Comparison of ENCODE assay signal across 19 mouse cellular contexts in the genomic region with DNA sequence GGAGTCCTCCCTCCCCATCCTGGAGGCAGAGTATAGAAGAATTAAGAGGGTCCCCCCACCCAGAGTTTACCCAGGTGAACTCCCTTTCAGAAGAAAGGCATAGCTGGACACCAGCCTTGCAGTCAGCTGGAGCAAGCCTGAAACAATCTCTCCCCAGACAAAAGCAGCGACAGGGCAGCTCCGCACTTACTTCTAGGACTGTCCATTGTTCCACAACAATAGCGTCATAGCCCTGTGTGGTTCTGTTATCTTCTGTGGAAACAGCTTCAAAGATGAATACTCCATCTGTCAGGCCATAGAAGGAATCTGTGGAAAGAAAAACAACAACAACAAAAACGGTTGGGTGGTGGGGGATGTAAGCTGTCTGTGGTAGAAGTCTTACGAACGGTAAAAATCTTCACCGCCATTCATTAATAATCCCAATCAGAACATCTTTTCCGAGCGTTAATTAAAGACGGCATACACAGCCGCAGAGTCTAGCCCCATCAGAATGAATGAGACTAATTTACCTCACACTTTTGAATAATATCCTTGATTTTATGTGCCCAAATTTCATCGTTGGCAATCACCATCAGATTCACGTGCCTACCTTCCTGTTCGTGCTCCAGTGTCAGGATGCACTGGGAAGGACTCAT.
A peak's percentile ranks its signal among the peaks of the same experiment; 100 is the strongest.
DNase-seq lines count a peak whose midpoint lies in the region; ATAC-seq and TF ChIP-seq lines count a peak whose summit lies in the region.
"Had no signal": no experiment of that assay in that cellular context is flagged by ENCODE, and none has a peak within 500 bp of the region (broad histone marks: within the 10 kb centered on the region; RNA-seq: fewer than 3 reads in every experiment).

No protein-coding gene starts in this region.

- DNase-seq in hindbrain, embryonic 10.5 days (ENCODE audit: low spot score), result no peak
- DNase-seq in brain, embryonic 14.5 days (ENCODE audit: low read depth), result peak; percentile 54
- DNase-seq in left cerebral cortex, adult 9 months (ENCODE audit: low spot score in 2 of 2), result no peak
- no peak for DNase-seq in liver, embryonic 11.5 days (ENCODE audit: low spot score)
- DNase-seq: cerebellum, adult 9-10 months; gastrocnemius, postnatal 25 days; lung, postnatal 14 days; right cerebral cortex, adult 18-20 months; thymus, adult 18-20 months had no signal

- H3K36me3 ChIP-seq in hindbrain, embryonic 10.5 days, result no peaks in the 10 kb centered on the region
- no peaks in the 10 kb centered on the region for H3K36me3 ChIP-seq in hindbrain, embryonic 12.5 days
- no peaks in the 10 kb centered on the region for H3K36me3 ChIP-seq in forebrain, embryonic 15.5 days
- H3K36me3 ChIP-seq in midbrain, embryonic 16.5 days (ENCODE audit: control insufficient read depth, insufficient read depth, low read length), result no peaks in the 10 kb centered on the region
- H3K36me3 ChIP-seq in liver, embryonic 11.5 days (ENCODE audit: control insufficient read depth, insufficient read depth, low read length), result 0 out of 2 replicates have a peak, but pooled peaks cover 3% of the 10 kb centered on the region
- H3K36me3 ChIP-seq: limb, embryonic 12.5 days; liver, embryonic 15.5 days had no signal

- no peak overlapping the region for H3K4me2 ChIP-seq in hindbrain, embryonic 12.5 days (replicated peaks)
- no peak overlapping the region for H3K4me2 ChIP-seq in forebrain, embryonic 15.5 days (replicated peaks)
- H3K4me2 ChIP-seq in midbrain, embryonic 16.5 days (ENCODE audit: low read length), result no peak overlapping the region
- H3K4me2 ChIP-seq in liver, embryonic 11.5 days, result no peak overlapping the region
- H3K4me2 ChIP-seq: heart, embryonic 13.5 days; limb, embryonic 12.5 days; liver, embryonic 15.5 days had no signal

- WGBS in hindbrain, embryonic 10.5 days, result 69% methylated on average over 14 of the region's 14 CpGs
- 53% methylated on average over 14 of the region's 14 CpGs for WGBS in hindbrain, embryonic 12.5 days
- 41% methylated on average over 14 of the region's 14 CpGs for WGBS in forebrain, embryonic 15.5 days
- WGBS in midbrain, embryonic 16.5 days, result 62% methylated on average over 14 of the region's 14 CpGs
- 85% methylated on average over 14 of the region's 14 CpGs for WGBS in liver, embryonic 11.5 days

- peaks cover 26% of the 10 kb centered on the region for H3K4me1 ChIP-seq in hindbrain, embryonic 10.5 days (replicated peaks)
- peaks cover 7% of the 10 kb centered on the region; the same call in 1 of the 2 replicates for H3K4me1 ChIP-seq in hindbrain, embryonic 12.5 days
- H3K4me1 ChIP-seq in forebrain, embryonic 15.5 days, result peaks cover 16% of the 10 kb centered on the region
- no peaks in the 10 kb centered on the region for H3K4me1 ChIP-seq in midbrain, embryonic 16.5 days (ENCODE audit: control insufficient read depth, insufficient read depth, low read length)
- peaks cover 9% of the 10 kb centered on the region for H3K4me1 ChIP-seq in liver, embryonic 11.5 days (replicated peaks; ENCODE audit: control insufficient read depth, insufficient read depth, low read length)
- H3K4me1 ChIP-seq: limb, embryonic 12.5 days had no signal

- no peak; the same call in 1 of the 2 replicates for ATAC-seq in hindbrain, embryonic 12.5 days (ENCODE audit: low FRiP score)
- peak; percentile 55 for ATAC-seq in forebrain, embryonic 15.5 days (replicated peaks)
- ATAC-seq in midbrain, embryonic 16.5 days, result peak; percentile 40
- no peak for ATAC-seq in liver, embryonic 11.5 days (replicated peaks; ENCODE audit: low FRiP score)
- ATAC-seq: activated CD4-positive, CD25-positive, alpha-beta regulatory T cell, adult 4 months; intestine, postnatal 0 days; Patski had no signal

- no peak overlapping the region for H3K9ac ChIP-seq in hindbrain, embryonic 12.5 days
- H3K9ac ChIP-seq in forebrain, embryonic 15.5 days (replicated peaks), result no peak overlapping the region
- no peak overlapping the region for H3K9ac ChIP-seq in midbrain, embryonic 16.5 days (ENCODE audit: low read depth, low read length)
- no peak overlapping the region for H3K9ac ChIP-seq in liver, embryonic 11.5 days (ENCODE audit: low read depth, low read length)
- H3K9ac ChIP-seq: limb, embryonic 12.5 days; liver, embryonic 15.5 days had no signal

- TF ChIP-seq CTCF in brain, embryonic 14.5 days (IDR thresholded peaks at IDR 0.05; ENCODE audit: borderline replicate concordance, extremely low read depth, insufficient read depth, insufficient read length), result no peak

- no peaks in the 10 kb centered on the region for H3K27me3 ChIP-seq in hindbrain, embryonic 10.5 days (ENCODE audit: insufficient read depth, poor library complexity, severe bottlenecking)
- no peaks in the 10 kb centered on the region for H3K27me3 ChIP-seq in hindbrain, embryonic 12.5 days
- no peaks in the 10 kb centered on the region for H3K27me3 ChIP-seq in forebrain, embryonic 15.5 days
- no peaks in the 10 kb centered on the region for H3K27me3 ChIP-seq in midbrain, embryonic 16.5 days (ENCODE audit: control insufficient read depth, insufficient read depth, low read depth, low read length)
- H3K27me3 ChIP-seq in liver, embryonic 11.5 days (replicated peaks; ENCODE audit: control insufficient read depth, insufficient read depth, low read length), result no peaks in the 10 kb centered on the region
- H3K27me3 ChIP-seq: limb, embryonic 12.5 days; liver, embryonic 15.5 days had no signal

- TF ChIP-seq POLR2A in brain, embryonic 14.5 days (IDR thresholded peaks at IDR 0.05; ENCODE audit: borderline replicate concordance, extremely low read depth, insufficient read depth, insufficient read length, poor library complexity, severe bottlenecking), result no peak

- H3K9me3 ChIP-seq in hindbrain, embryonic 10.5 days, result no peaks in the 10 kb centered on the region
- no peaks in the 10 kb centered on the region for H3K9me3 ChIP-seq in hindbrain, embryonic 12.5 days (replicated peaks)
- no peaks in the 10 kb centered on the region for H3K9me3 ChIP-seq in forebrain, embryonic 15.5 days
- no peaks in the 10 kb centered on the region for H3K9me3 ChIP-seq in midbrain, embryonic 16.5 days (replicated peaks; ENCODE audit: control insufficient read depth, low read length, poor library complexity, severe bottlenecking)
- no peaks in the 10 kb centered on the region for H3K9me3 ChIP-seq in liver, embryonic 11.5 days (ENCODE audit: control insufficient read depth, low read length)
- H3K9me3 ChIP-seq: heart, embryonic 13.5 days; limb, embryonic 12.5 days; liver, embryonic 15.5 days had no signal

- H3K27ac ChIP-seq in hindbrain, embryonic 10.5 days, result peak overlapping the region; percentile 62; the same call in 1 of the 2 replicates
- no peak overlapping the region for H3K27ac ChIP-seq in hindbrain, embryonic 12.5 days
- H3K27ac ChIP-seq in forebrain, embryonic 15.5 days (replicated peaks), result peak overlapping the region; percentile 76
- no peak overlapping the region for H3K27ac ChIP-seq in midbrain, embryonic 16.5 days (ENCODE audit: low read length)
- H3K27ac ChIP-seq in liver, embryonic 11.5 days (ENCODE audit: low read depth, low read length), result no peak overlapping the region
- H3K27ac ChIP-seq: heart, embryonic 13.5 days; left cerebral cortex, adult 2 months; limb, embryonic 12.5 days; liver, embryonic 15.5 days had no signal

- H3K4me3 ChIP-seq in hindbrain, embryonic 10.5 days, result no peak overlapping the region
- no peak overlapping the region for H3K4me3 ChIP-seq in hindbrain, embryonic 12.5 days
- H3K4me3 ChIP-seq in forebrain, embryonic 15.5 days, result no peak overlapping the region
- H3K4me3 ChIP-seq in midbrain, embryonic 16.5 days (ENCODE audit: low read depth, low read length), result no peak overlapping the region
- no peak overlapping the region for H3K4me3 ChIP-seq in liver, embryonic 11.5 days (ENCODE audit: low read depth, low read length)
- H3K4me3 ChIP-seq: heart, embryonic 13.5 days; left cerebral cortex, adult 2 months; limb, embryonic 12.5 days; liver, embryonic 15.5 days had no signal

Comparison
In these comparisons a context has a peak if more than half of its experiments do, and no peak if none do; other contexts are left out.
1. H3K27ac ChIP-seq: peak in hindbrain, embryonic 10.5 days (single experiment) and forebrain, embryonic 15.5 days (single experiment); none in hindbrain, embryonic 12.5 days (single experiment), midbrain, embryonic 16.5 days (single experiment) and liver, embryonic 11.5 days (single experiment).
2. ATAC-seq: peak in forebrain, embryonic 15.5 days (single experiment) and midbrain, embryonic 16.5 days (single experiment); none in hindbrain, embryonic 12.5 days (single experiment) and liver, embryonic 11.5 days (single experiment).